Mouse (Mus musculus) intestine, embryonic 15.5 days (tissue): Measurements from ENCODE around the gene Rnaset2b. TPM values are rescaled to one million over a fixed set of nuclear protein-coding genes. Genes with fewer than 3 reads are reported as not detected.
"Not testable (repeated sequence)": the region's sequence is repeated elsewhere in the genome, so short reads cannot be mapped to it uniquely, and the experiment has no call there.

Source experiments
- ATAC-seq: fragments of 200-750 bp; cut with Nextera tagmentation; 2 replicates; pipeline ENCODE4 v1.8.0; 2017; ENCODE audit warnings: moderate TSS enrichment, moderate library complexity
- H3K27ac ChIP-seq: fragments of 300-500 bp; sonication (generic); 2 replicates; pipeline ENCODE4 v1.5.1; 2015; ENCODE audit warnings: mild to moderate bottlenecking, inconsistent platforms
- H3K27me3 ChIP-seq: fragments of 300-500 bp; sonication (generic); replicated peaks from 2 replicates; pipeline ENCODE4 v1.6.1; 2015; ENCODE audit warnings: inconsistent platforms
- H3K36me3 ChIP-seq: fragments of 300-500 bp; sonication (generic); 2 replicates; pipeline ENCODE4 v1.6.1; 2015; ENCODE audit warnings: inconsistent platforms
- H3K4me1 ChIP-seq: fragments of 300-500 bp; sonication (generic); replicated peaks from 2 replicates; pipeline ENCODE4 v1.6.1; 2015; ENCODE audit warnings: inconsistent platforms
- H3K4me2 ChIP-seq: fragments of 300-500 bp; sonication (generic); replicated peaks from 2 replicates; pipeline ENCODE4 v1.6.1; 2015; ENCODE audit warnings: mild to moderate bottlenecking, inconsistent platforms
- H3K4me3 ChIP-seq: fragments of 300-500 bp; sonication (generic); replicated peaks from 2 replicates; pipeline ENCODE4 v1.5.1; 2015; ENCODE audit warnings: inconsistent platforms
- H3K9ac ChIP-seq: fragments of 300-500 bp; sonication (generic); 2 replicates; pipeline ENCODE4 v1.6.1; 2015; ENCODE audit warnings: inconsistent platforms
- H3K9me3 ChIP-seq: fragments of 300-500 bp; sonication (generic); 2 replicates; pipeline ENCODE4 v1.6.1; 2016; ENCODE audit warnings: inconsistent platforms
- WGBS: fragments of 180-500 bp; shearing (Covaris S2); methylation state at CpG from one replicate; pipeline ENCODE4 v1.1.7; 2015; 5-methylcytosine and 5-hydroxymethylcytosine counted together
- polyA plus RNA-seq: library from polyadenylated mRNA; unstranded; fragments of >200 nt; fragmentation: Nextera tagmentation; extraction: Ambion mirVana; gene quantifications from 2 replicates; pipeline ENCODE4 v1.2.1, GENCODE M21; 2015

The Rnaset2b gene
- polyA plus RNA-seq = 245 and 268 TPM in 2 replicates

DNA sequence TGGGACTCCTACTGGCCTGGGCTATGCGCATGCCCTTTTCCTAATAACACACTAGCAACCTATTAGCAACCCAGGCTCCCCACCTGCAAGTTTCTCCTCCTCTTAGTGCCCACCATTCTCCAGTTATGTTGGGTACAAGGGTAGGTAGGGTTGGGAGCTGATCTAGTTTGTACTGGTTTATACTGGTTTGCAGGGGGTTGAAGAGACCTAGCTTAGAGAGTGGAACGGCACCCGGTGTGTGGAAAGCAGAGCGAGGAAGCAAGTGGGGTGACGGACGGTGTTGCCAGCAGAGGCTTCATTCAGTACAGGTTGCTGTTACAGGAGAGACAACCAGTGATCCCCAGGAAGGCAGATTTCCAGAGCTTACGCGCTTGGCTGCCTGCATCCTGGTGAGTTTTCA lies at the start of gene Rnaset2b:
Rnaset2b (plus strand) TSS at position 301 of the 400 bp plus-strand sequence.
- H3K4me1 ChIP-seq, ATAC-seq, H3K36me3 ChIP-seq, H3K27me3 ChIP-seq, H3K9ac ChIP-seq, H3K4me2 ChIP-seq, H3K9me3 ChIP-seq, H3K4me3 ChIP-seq, H3K27ac ChIP-seq: not testable (repeated sequence)
- WGBS = 86% methylated on average over 1 of the region's 8 CpGs

DNA sequence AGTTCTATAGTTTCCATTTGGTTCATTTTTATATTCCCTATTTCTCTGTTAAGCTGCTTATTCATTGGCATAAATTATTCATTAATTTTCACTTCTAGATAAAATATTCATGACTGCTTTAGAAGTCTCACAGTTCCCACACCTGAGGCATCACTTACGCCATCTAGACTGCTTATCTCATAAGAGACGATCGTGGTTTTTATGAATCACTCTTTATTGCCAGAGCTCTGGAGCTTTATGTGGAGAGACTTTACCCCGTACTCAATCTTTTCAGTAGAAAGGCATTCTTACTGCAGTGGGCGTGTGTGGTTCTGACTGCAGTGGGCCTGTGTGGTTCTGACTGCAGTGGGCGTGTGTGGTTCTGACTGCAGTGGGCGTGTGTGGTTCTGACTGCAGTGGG lies 38.8 kb upstream of the Rnaset2b start:
- not testable (repeated sequence) for H3K27ac ChIP-seq, H3K9me3 ChIP-seq, H3K27me3 ChIP-seq, H3K4me3 ChIP-seq, H3K9ac ChIP-seq, H3K4me1 ChIP-seq, ATAC-seq, H3K36me3 ChIP-seq, H3K4me2 ChIP-seq
- 81% methylated on average over 7 of the region's 7 CpGs for WGBS

DNA sequence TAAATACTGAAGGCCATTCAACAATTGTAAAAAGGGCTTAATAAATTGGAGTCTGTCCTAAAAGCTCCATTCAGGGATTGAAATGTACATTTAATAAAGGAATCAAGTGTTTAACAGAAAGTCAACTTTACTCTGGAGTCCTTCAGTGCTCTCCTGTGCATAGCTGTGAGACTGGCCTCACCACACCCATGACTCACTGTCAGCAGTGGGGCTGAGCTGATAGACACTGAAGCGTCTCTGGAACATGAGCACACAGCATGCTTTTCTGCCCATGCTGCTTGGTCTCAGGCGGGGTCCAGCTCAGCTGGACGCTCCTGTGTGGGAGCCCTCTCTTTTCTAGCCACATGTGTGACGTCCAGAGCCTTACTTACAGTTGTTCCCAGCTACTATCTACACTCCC lies 27.9 kb upstream of the Rnaset2b start:
- H3K27ac ChIP-seq, H3K4me1 ChIP-seq, H3K9ac ChIP-seq, H3K4me3 ChIP-seq, H3K9me3 ChIP-seq, H3K36me3 ChIP-seq, H3K27me3 ChIP-seq, ATAC-seq, H3K4me2 ChIP-seq: not testable (repeated sequence)
- WGBS = no CpG with 5 or more reads among the region's 4 CpGs

DNA sequence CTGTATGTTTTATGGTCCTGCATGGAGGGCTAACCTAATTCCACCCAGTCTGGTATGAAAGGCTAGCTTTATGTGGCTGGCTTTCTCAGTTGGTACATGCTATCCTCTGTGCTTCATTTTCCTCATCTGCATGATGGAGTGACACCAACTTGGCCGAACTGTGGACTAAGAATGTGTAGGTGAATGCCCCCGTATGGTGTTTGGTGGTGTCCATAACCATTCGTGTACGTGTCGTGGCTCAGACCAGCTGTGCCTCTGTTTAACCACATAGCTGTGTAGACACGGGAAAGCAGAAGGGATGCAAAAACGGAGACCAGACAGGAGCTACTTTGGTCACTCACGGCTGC lies 22.8 kb upstream of the Rnaset2b start:
- peak overlapping the region; percentile 61 for H3K4me3 ChIP-seq
- H3K4me2 ChIP-seq = peak overlapping the region; percentile 61
- H3K27ac ChIP-seq, H3K36me3 ChIP-seq, H3K9ac ChIP-seq, ATAC-seq, H3K27me3 ChIP-seq, H3K4me1 ChIP-seq, H3K9me3 ChIP-seq: not testable (repeated sequence)
- WGBS = no CpG with 5 or more reads among the region's 8 CpGs

DNA sequence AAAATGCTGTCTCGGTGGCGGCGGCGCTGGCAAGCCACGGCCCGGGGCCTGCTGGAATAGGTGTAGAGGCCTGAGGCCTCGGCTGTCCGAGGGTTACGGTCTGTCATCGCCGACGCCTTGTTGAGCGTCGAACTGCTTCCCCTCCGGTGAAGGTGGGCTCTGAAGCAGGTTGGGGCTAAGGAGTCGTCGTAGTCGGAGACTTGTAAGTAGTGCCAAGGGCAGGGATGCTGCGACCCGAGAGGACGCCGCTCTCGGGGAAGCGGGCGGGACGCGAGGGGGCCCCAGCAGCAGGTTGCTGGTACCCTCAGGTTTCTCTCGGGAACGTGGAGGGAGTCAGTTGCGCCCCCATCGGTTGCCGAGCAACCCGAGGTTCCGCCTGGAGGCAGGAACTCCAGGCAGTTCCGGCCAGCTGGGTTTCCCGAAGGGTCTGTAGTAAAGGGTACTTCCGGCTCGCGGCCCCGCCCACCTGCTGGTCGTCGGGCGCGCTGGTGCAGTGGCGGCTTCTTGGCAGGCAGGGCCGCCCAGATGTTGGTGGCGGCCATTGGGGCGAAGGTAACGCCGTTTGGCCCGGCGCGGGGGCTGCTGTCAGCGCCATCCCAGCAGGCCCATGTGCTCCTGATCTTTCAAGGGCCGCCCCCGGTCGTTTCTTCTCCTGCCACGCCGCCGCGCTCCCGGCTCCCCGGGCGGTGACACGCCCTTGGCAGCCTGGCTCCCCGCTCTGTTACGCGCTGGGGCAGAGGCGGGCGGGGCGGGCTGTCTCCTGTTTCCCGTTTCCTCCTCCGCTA lies 22.3 kb upstream of the Rnaset2b start, which contains the start of gene Rsph3b:
Rsph3b (minus strand) TSS at position 699 of the 785 bp plus-strand sequence.
- not testable (repeated sequence) for H3K4me1 ChIP-seq, H3K27me3 ChIP-seq, H3K9me3 ChIP-seq, H3K36me3 ChIP-seq
- Histone ChIP-seq H3K4me2 (peak within 1 kb of the TSS; percentile 61), H3K4me3 (peak within 1 kb of the TSS; percentile 61), H3K9ac (peak within 1 kb of the TSS; percentile 56), H3K27ac (peak within 1 kb of the TSS; percentile 88)
- WGBS = under 1% methylated on average over 73 of the region's 73 CpGs
- peak; percentile 97 for ATAC-seq

DNA sequence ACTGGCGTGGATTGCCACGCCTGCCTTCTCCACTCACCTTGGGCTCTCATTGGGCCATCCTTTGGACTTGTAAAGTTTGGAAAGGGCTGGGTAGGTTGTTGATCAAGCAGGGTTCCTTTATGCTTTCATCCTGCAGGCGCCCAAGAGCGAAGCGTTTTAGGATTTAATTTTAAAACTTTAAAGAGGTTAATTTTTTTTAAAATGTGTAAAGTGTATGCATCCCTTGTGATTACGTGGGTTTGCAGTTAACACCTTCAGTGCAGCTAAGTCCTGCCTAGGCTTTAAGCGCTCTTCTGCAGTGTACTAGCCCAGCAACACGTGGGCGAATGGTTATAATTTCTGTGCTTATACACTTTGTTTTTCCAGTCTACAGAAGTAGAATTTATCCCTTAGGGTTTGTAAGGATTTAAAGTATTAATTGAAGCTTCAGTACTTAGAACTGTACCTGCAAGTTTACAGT lies 21.6 kb upstream of the Rnaset2b start:
- H3K4me1 ChIP-seq, H3K27me3 ChIP-seq, H3K36me3 ChIP-seq, H3K9me3 ChIP-seq: not testable (repeated sequence)
- WGBS = 9% methylated on average over 9 of the region's 9 CpGs
- Histone ChIP-seq H3K4me3 (peak overlapping the region; percentile 61), H3K27ac (peak overlapping the region; percentile 88), H3K9ac (peak overlapping the region; percentile 56), H3K4me2 (peak overlapping the region; percentile 61)
- ATAC-seq = peak; percentile 54

DNA sequence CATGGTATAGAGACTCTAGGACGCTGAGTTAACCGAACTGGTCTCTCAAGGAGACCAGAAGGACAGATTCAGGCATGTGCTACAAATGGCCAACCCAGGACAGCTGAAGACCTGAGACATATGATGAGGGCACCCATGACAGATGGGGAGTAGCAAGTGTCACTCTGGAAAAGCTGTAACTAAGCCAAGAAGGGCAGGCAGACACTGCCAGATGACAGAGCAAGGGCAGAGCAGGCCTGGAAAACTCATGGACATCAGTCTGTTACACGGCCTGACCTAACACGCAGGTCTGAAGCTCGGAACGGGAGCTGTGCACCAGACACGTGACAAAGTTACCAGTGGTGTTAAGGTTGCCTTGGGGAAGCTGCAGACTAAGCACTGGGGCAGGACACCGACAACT lies 11.6 kb upstream of the Rnaset2b start:
- not testable (repeated sequence) for H3K4me2 ChIP-seq, H3K9me3 ChIP-seq, ATAC-seq, H3K27me3 ChIP-seq, H3K36me3 ChIP-seq, H3K9ac ChIP-seq, H3K4me3 ChIP-seq, H3K27ac ChIP-seq, H3K4me1 ChIP-seq
- WGBS = 81% methylated on average over 7 of the region's 8 CpGs

DNA sequence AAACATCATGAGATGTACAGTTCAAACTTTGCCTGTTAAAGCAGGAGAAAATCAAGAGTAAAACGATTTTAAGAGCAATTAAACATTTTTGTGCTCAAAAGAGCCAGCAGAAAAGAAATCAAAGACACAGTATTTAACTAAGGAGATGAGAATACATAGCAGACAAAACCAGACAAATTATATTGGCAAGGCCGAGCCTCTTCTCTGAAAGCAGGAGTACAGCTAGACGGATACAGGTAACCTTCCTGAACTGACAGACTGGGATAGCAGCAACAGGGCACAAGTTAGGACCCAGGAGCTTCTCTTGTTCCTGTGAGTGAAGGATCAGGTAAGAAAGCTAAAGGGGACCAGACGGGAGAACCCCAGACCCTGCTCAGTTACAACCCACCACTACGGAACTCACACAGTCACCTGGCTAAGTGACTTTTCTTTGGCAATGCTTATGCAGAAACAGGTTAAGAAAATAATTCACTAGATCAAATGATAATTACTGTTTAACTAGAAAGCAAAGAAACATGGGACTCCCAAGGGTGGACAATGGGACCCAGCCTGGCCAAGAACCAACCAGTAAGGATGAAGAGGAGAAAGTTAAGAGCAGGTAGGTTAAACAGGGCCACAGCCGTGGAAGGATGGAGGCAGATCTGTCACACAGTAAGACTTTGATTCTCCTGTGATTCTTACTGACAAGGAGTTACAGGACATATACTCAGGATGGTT lies 10.7 kb upstream of the Rnaset2b start:
- not testable (repeated sequence) for ATAC-seq, H3K36me3 ChIP-seq, H3K9ac ChIP-seq, H3K27me3 ChIP-seq, H3K4me1 ChIP-seq, H3K27ac ChIP-seq, H3K9me3 ChIP-seq
- Histone ChIP-seq H3K4me2 (peak overlapping the region; percentile 42), H3K4me3 (peak overlapping the region; percentile 49; the same call in 1 of the 2 replicates)
- WGBS = 48% methylated on average over 5 of the region's 6 CpGs

DNA sequence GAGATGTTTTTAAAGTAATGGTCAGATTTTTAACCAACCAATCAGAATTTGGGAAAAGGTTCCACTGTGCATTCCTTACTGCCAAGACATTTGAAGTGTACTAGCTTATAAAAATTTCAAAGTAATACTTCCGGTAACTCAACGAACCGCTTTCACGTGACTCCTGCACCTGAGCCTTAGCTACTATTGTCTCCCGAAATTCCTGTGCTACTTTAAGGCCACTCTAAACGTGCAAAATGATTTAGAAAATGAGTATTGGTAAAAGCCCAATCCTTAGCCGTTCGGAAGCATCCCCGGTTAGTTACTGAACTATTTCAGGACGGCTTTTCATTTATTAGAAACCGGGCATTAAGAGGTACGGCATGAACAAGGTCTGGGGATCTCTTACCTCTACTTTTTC lies 10.1 kb upstream of the Rnaset2b start:
- H3K27me3 ChIP-seq, H3K9me3 ChIP-seq, H3K36me3 ChIP-seq, H3K4me1 ChIP-seq, H3K9ac ChIP-seq, ATAC-seq, H3K27ac ChIP-seq: not testable (repeated sequence)
- WGBS = under 1% methylated on average over 12 of the region's 12 CpGs
- Histone ChIP-seq H3K4me3 (peak overlapping the region; percentile 49), H3K4me2 (peak overlapping the region; percentile 42)

DNA sequence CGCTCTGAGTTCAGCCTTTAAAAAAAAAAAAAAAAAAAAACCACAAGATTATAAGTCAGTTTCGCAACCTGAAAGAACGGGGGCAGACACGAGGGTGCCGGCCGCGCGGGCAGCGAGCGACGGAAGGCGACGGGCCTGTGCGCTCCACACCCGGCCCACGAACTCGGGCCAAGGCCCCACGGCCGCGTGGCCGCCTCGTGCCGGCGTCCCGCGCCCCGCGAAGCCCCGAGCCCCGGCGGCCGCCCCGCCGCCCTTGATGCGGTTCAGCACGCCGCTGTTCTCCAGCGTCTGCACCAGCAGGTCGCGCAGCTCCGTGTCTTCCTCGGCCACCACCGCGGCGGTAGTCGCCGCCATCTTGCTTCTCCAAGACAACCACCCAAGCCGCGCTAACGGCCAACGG lies 9.7 kb upstream of the Rnaset2b start, which contains the start of gene Tagap1:
Tagap1 (minus strand) TSS at position 381 of the 400 bp plus-strand sequence.
- H3K36me3 ChIP-seq, ATAC-seq, H3K27me3 ChIP-seq, H3K4me1 ChIP-seq, H3K9me3 ChIP-seq: not testable (repeated sequence)
- Histone ChIP-seq H3K9ac (peak within 1 kb of the TSS; percentile 53), H3K4me3 (peak within 1 kb of the TSS; percentile 49), H3K27ac (0 out of 2 replicates have a peak within 1 kb of the TSS, but pooled peaks have one; percentile 36), H3K4me2 (peak within 1 kb of the TSS; percentile 54)
- under 1% methylated on average over 42 of the region's 51 CpGs for WGBS

DNA sequence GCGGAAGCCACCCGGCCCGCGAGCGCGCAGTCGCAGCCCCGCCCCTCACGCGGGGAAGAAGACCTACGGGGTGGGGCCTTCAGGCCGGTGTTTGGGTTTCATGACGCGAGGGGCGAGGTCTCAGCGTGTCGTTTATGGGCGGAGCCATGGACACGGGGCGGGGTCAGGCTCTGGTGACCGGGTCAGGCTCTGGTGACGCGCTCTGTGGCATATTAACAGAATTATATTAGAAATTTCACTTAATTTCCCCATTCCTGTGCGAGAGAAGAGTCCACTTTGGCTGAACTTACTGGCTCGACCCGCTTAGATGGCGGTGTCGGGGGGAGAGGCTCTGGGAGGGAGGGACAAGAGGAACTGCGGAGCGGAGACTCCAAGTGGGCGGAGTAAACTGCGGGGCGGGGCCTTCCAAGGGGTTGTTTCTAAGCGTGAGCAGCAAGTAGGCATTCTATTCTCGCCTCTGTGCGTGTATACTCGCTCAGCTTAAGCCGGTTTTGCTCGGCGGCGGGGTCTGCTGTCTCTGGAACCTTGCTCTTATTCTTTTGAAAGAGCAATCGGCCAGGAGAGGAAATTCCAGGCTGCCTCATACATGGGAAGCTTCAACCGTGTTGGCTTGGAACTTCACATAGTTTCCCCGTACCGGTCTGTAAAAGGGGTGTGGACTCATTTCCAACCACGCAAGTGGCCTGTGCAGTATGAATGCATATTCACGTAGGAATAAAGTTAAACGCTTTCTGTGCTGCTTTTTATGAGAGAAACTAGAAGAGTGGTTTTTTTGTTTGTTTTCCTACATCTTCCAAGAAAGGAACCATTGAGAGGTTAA lies 9.0 kb upstream of the Rnaset2b start:
- H3K9me3 ChIP-seq, H3K36me3 ChIP-seq, H3K27ac ChIP-seq, H3K9ac ChIP-seq, H3K27me3 ChIP-seq, H3K4me1 ChIP-seq: not testable (repeated sequence)
- Histone ChIP-seq H3K4me2 (peak overlapping the region; percentile 54), H3K4me3 (peak overlapping the region; percentile 27; the same call in 1 of the 2 replicates)
- peak; percentile 97 for ATAC-seq
- WGBS = under 1% methylated on average over 19 of the region's 48 CpGs

DNA sequence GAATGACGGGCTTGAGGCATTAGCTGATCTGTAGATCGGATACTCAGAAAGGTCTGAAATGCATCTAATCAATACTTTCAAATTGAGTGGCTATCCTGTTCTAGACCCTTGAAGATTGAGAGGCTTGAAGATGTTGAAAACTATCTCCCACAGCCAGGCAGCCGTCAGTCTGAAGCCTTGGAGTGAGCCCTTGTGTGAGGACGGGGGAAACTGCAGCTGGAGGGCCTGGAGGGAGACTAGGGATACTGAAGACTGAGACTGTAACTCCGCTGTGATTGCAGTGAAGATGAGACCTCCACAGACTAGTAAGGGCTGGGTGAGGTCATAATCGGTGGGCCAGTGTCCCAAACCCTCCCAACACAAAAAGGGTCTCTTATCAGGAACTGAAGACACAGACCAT lies 8.1 kb upstream of the Rnaset2b start:
- not testable (repeated sequence) for H3K36me3 ChIP-seq, H3K4me3 ChIP-seq, ATAC-seq, H3K9me3 ChIP-seq, H3K27ac ChIP-seq, H3K4me2 ChIP-seq, H3K4me1 ChIP-seq, H3K27me3 ChIP-seq, H3K9ac ChIP-seq
- 75% methylated on average over 4 of the region's 6 CpGs for WGBS
